Mouse (Mus musculus) stomach, postnatal 0 days (tissue): Measurements from ENCODE around the gene Ugt1a2. TPM values are rescaled to one million over a fixed set of nuclear protein-coding genes. Genes with fewer than 3 reads are reported as not detected.

Source experiments
- ATAC-seq: fragments of 200-750 bp; cut with Nextera tagmentation; 2 replicates; pipeline ENCODE4 v1.8.0; 2017; ENCODE audit not compliant: low FRiP score, low TSS enrichment
- DNase-seq: peaks from one replicate; pipeline ENCODE4 v3.0.0-alpha.2; 2016; ENCODE audit warnings: low spot score
- H3K27ac ChIP-seq: fragments of 300-500 bp; sonication (generic); replicated peaks from 2 replicates; pipeline ENCODE4 v1.5.1; 2014; ENCODE audit warnings: mild to moderate bottlenecking, control low read depth
- H3K27me3 ChIP-seq: fragments of 300-500 bp; sonication (generic); 2 replicates; pipeline ENCODE4 v1.6.1; 2014; ENCODE audit warnings: low read length; ENCODE audit not compliant: control insufficient read depth, insufficient read depth
- H3K36me3 ChIP-seq: fragments of 300-500 bp; sonication (generic); 2 replicates; pipeline ENCODE4 v1.6.1; 2014; ENCODE audit warnings: low read length, mixed read lengths; ENCODE audit not compliant: control insufficient read depth, insufficient read depth
- H3K4me1 ChIP-seq: fragments of 300-500 bp; sonication (generic); replicated peaks from 2 replicates; pipeline ENCODE4 v1.6.1; 2014; ENCODE audit warnings: antibody characterized with exemption; ENCODE audit not compliant: control insufficient read depth, insufficient read depth
- H3K4me2 ChIP-seq: fragments of 300-500 bp; sonication (generic); replicated peaks from 2 replicates; pipeline ENCODE4 v1.6.1; 2014; ENCODE audit warnings: low read depth, mild to moderate bottlenecking, control low read depth, moderate library complexity
- H3K4me3 ChIP-seq: fragments of 300-500 bp; sonication (generic); 2 replicates; pipeline ENCODE4 v1.5.1; 2014; ENCODE audit warnings: low read depth, low read length, control low read depth
- H3K9ac ChIP-seq: fragments of 300-500 bp; sonication (generic); 2 replicates; pipeline ENCODE4 v1.6.1; 2014; ENCODE audit warnings: mild to moderate bottlenecking, low read length, control low read depth, mixed read lengths
- H3K9me3 ChIP-seq: fragments of 300-500 bp; sonication (generic); 2 replicates; pipeline ENCODE4 v1.6.1; 2016; ENCODE audit warnings: low read length; ENCODE audit not compliant: control insufficient read depth
- CTCF ChIP-seq: IDR thresholded peaks from 2 replicates; pipeline ENCODE4 v1.5.1; 2016; ENCODE audit warnings: antibody characterized with exemption, low read depth, mild to moderate bottlenecking, moderate library complexity
- EP300 ChIP-seq: optimal IDR thresholded peaks from 2 replicates; pipeline ENCODE3; 2016; ENCODE audit warnings: antibody characterized with exemption
- WGBS: fragments of 180-500 bp; shearing (Covaris S2); extraction: QIAGEN DNeasy Blood & Tissue Kit; methylation state at CpG from one replicate; pipeline ENCODE4 v1.1.7; 2014; 5-methylcytosine and 5-hydroxymethylcytosine counted together
- polyA plus RNA-seq: library from polyadenylated mRNA; unstranded; fragments of >200 nt; fragmentation: Nextera tagmentation; extraction: Ambion mirVana; gene quantifications from 2 replicates; pipeline ENCODE4 v1.2.1, GENCODE M21; 2015

The Ugt1a2 gene
- polyA plus RNA-seq, 1 experiment from 2014 or later, result not detected

DNA sequence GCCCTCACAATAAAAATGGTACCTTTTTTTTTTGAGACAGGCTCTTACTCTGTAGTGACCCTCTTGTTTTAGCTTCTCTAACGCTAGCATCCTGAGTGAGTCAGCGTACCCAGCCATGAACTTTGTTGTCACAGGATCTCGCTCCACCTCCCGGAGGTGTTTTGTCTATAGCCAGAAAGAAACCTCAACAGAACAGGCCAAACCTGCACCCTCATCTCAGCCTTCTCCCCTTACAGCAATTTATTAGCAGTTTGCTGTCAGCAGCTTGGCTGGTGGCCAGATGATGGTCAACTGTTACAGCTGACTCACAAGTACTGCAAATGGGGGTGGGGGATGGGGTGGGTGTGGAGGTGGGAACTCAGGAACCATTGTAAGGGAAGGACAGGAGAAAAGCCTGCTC, 61.9 kb downstream of the Ugt1a2 start:
- 43% methylated on average over 4 of the region's 4 CpGs for WGBS
- no peaks in the 10 kb centered on the region for H3K27me3 ChIP-seq
- H3K4me3 ChIP-seq, result no peak overlapping the region
- ATAC-seq (peak; percentile 53), DNase-seq (peak; percentile 86)
- H3K4me1 ChIP-seq, result peaks cover 19% of the 10 kb centered on the region
- no peaks in the 10 kb centered on the region for H3K9me3 ChIP-seq
- H3K27ac ChIP-seq, result peak overlapping the region; percentile 31; the same call in 1 of the 2 replicates
- no peak overlapping the region for H3K9ac ChIP-seq
- TF ChIP-seq EP300, result no peak
- TF ChIP-seq CTCF, result 0 out of 2 replicates have a peak, but pooled peaks have one; percentile 13
- H3K36me3 ChIP-seq, result peaks cover 77% of the 10 kb centered on the region
- H3K4me2 ChIP-seq, result no peak overlapping the region

DNA sequence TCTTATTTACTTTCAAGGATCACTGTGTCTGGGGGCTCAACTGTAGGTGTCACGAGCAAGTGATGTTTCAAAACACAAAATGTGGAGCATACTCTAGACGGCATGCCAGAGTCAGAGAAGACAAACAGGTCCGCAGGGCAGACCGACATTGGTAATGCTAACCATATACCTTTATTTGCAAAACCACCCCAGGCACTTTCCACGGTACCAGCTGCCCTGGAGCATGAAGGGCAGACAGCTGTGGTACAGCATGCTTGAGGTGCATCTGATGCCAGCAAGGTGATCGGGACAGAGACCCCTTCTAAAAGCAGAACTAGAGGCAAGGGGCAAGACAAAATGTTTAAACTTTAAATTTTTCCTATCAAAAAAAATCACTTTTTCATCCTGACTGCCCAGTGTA, 62.6 kb downstream of the Ugt1a2 start:
- Histone ChIP-seq H3K4me3 (no peak overlapping the region), H3K4me1 (peaks cover 19% of the 10 kb centered on the region), H3K27ac (peak overlapping the region; percentile 9), H3K36me3 (peaks cover 84% of the 10 kb centered on the region), H3K27me3 (no peaks in the 10 kb centered on the region), H3K9ac (0 out of 2 replicates have a peak overlapping the region, but pooled peaks have one; percentile 0), H3K9me3 (no peaks in the 10 kb centered on the region), H3K4me2 (no peak overlapping the region)
- WGBS, result 65% methylated on average over 6 of the region's 6 CpGs
- no peak for TF ChIP-seq EP300
- no peak for TF ChIP-seq CTCF
- no peak for DNase-seq
- no peak for ATAC-seq

GRCm38 (mm10) chr1:88263778-88264177, 63.4 kb downstream of the Ugt1a2 start:
- Histone ChIP-seq H3K27me3 (no peaks in the 10 kb centered on the region), H3K27ac (no peak overlapping the region), H3K4me2 (no peak overlapping the region), H3K4me3 (no peak overlapping the region), H3K9ac (no peak overlapping the region), H3K4me1 (peaks cover 19% of the 10 kb centered on the region), H3K36me3 (peaks cover 92% of the 10 kb centered on the region), H3K9me3 (no peaks in the 10 kb centered on the region)
- ATAC-seq (no peak), DNase-seq (no peak)
- TF ChIP-seq EP300 (no peak), CTCF (no peak)
- 90% methylated on average over 5 of the region's 5 CpGs for WGBS

GRCm38 (mm10) chr1:88264237-88264868, 64.0 kb downstream of the Ugt1a2 start:
- Histone ChIP-seq H3K4me3 (no peak overlapping the region), H3K27ac (no peak overlapping the region), H3K36me3 (peaks cover 98% of the 10 kb centered on the region), H3K9ac (no peak overlapping the region), H3K4me1 (peaks cover 19% of the 10 kb centered on the region), H3K4me2 (no peak overlapping the region), H3K27me3 (no peaks in the 10 kb centered on the region), H3K9me3 (no peaks in the 10 kb centered on the region)
- no peak for DNase-seq
- 81% methylated on average over 7 of the region's 7 CpGs for WGBS
- ATAC-seq, result no peak
- no peak for TF ChIP-seq CTCF
- TF ChIP-seq EP300, result no peak

DNA sequence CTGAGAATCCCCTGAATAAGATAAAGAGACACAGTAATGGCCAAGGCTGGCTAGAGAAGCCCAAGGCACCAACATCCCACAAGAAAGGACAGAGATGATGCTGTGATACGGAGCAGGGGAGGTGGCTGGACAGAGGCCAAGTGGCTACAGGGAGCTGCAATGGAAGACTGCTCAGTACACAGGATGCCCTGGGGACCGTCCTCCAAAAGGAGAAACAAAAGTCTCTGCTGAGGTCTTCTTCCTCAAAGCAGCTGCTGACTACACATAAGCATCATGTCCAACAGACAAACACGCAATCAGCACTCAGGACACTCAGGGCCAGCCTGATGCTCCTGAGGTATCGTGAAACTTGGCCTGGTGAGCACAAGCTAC, 64.5 kb downstream of the Ugt1a2 start:
- H3K27me3 ChIP-seq, result no peaks in the 10 kb centered on the region
- no peak overlapping the region for H3K27ac ChIP-seq
- ATAC-seq (no peak), DNase-seq (no peak)
- H3K4me2 ChIP-seq, result no peak overlapping the region
- WGBS, result 76% methylated on average over 4 of the region's 4 CpGs
- H3K9me3 ChIP-seq, result no peaks in the 10 kb centered on the region
- peaks cover 98% of the 10 kb centered on the region for H3K36me3 ChIP-seq
- H3K9ac ChIP-seq, result peak overlapping the region; percentile 5; the same call in 1 of the 2 replicates
- H3K4me3 ChIP-seq, result no peak overlapping the region
- H3K4me1 ChIP-seq, result peaks cover 15% of the 10 kb centered on the region
- TF ChIP-seq CTCF (no peak), EP300 (no peak)

DNA sequence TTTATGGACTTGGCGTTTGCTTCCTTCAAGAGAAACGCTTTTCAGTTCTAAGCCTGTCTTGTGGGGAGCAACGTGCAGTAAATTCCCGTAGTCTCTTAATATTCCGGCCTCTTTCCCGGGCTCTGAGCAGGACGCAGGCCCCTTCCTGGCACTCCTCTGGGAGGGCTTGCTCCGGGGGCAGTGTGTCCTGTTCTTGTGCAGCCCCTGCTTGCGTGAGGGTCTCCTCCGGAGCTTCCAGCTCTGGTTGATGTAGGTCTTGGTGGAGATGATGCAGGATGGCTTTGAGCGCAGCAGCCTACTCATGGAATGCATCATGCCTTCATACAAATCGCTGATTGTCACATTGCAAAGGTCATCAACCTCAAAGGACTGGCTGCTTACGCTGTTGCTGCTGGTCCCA, 65.7 kb downstream of the Ugt1a2 start:
- ATAC-seq (no peak), DNase-seq (no peak)
- Histone ChIP-seq H3K36me3 (peaks cover 89% of the 10 kb centered on the region), H3K4me1 (peaks cover 10% of the 10 kb centered on the region), H3K9me3 (no peaks in the 10 kb centered on the region), H3K27me3 (no peaks in the 10 kb centered on the region), H3K4me3 (no peak overlapping the region), H3K27ac (no peak overlapping the region), H3K9ac (no peak overlapping the region), H3K4me2 (no peak overlapping the region)
- TF ChIP-seq EP300 (no peak), CTCF (no peak)
- 90% methylated on average over 13 of the region's 13 CpGs for WGBS
